Mouse (Mus musculus) kidney, adult 2 months (tissue): ENCODE data around the gene Prtg.

ENCODE experiments used
- CTCF ChIP-seq: fragments of 200-500 bp; conservative IDR thresholded peaks from 2 replicates; pipeline ENCODE4 v1.5.1; 2011; ENCODE audit warnings: low read depth, mild to moderate bottlenecking, control low read depth, low read length, moderate library complexity, mixed read lengths; ENCODE audit not compliant: insufficient read depth, insufficient read length
- POLR2A ChIP-seq: fragments of 200-500 bp; IDR thresholded peaks from one replicate; pipeline ENCODE4 v1.6.1; 2011; ENCODE audit warnings: low read depth, low read length, control low read depth

DNA sequence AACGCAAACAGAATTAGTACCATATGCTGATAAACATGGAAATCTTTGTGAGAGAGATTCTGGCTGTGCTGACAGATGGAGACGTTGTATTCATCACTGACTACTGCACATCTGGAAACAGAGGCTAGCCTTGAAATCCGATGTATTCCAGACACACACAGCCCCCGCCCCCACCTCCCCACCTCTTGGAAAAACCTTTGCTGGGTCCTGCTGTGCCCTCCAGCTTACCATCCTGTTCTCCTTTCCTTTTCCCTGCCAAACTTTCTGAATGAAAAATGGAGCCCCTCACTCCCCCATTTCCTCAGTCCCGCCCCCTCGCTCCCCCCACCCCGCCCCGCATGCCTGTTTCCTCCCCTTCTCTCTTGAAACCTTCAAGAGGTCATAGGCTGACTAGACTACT is 24.6 kb upstream of the Prtg start:
- TF ChIP-seq CTCF: no peak
- no peak for TF ChIP-seq POLR2A
